Mouse (Mus musculus): ENCODE data around the gene Syn3.

The Syn3 gene

GRCm38 (mm10) chr10:86369346-86369745 is 129.3 kb downstream of the Syn3 start:
- DNase-seq (ENCODE audit: low spot score in 2 of 2): no peak

- no peak for DNase-seq (ENCODE audit: low spot score in 2 of 2)
Measured at GRCm38 (mm10) chr10:86368811-86369210, 129.9 kb downstream of the Syn3 start.

DNA sequence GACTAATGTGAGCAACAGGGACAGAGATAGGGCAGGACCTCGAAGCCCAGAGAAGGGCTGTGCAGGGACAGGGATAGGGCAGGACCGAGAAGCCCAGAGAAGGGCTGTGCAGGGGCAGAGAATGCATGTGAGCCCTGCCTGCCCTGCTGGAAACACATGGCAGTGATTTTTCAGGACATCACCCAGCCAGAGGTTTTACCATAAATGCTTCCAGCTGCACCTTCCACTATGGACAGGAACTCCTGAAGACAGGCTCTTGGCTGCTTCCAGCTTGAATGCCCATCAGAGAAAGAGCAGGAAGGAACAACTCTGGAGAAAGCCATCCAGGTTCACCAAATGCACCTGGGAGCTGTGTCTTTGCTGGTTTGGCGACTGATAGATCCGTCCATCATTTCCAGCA is 131.3 kb downstream of the Syn3 start:
- no peak for DNase-seq (ENCODE audit: low spot score in 2 of 2)

DNA sequence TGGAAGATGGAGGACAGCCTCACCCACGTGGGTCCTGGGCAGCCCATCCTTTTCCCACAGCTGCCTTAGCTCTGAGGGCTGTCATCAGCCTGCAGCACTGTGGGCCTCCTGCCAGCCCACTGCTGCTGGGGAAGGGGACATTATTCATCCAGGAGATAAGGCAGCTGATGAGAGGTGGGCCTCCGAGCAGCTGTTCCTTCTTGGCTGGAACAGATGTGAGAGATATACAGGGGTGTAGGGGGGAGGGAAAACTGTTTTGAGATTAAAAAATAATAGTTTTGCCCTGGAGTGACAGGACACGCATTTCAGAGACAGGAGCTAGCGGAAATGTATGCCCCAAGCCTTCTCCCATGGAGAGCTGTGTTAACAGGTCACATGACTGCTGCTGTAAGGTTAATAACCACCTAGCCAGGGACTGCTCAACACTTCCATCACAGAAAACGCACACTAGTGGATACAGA is 133.0 kb downstream of the Syn3 start:
- DNase-seq (ENCODE audit: low spot score in 2 of 2): no peak

DNA sequence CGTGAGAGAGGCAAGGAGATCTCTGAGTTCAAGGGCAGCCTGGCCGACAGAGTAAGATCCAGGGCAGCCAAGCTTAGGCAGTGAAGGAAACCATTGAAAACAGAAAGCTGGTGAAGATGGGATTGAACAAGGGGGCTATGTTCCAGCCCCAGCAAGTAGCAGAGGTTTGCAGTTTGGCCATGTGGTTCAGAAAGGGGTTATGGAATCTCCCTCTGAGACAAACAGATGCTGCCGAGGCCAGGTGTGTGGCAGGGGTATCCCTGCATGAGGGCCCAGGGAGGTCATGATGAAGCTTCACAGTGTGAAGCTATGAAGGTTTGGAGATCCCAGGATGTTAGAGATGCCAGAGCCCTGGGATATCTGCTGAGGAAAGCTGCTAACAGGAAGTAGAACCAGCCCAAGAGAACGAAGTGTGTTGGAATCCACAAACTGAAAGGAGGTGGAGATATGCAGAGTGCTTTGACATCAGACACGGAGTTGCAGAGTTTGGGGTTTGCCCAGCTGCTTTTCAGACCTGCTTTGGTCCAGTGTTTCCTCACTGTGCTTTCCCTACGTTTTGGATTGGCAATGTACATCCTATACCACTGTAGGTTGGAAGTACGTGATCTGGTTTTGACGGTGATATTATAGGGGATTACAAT is 134.9 kb downstream of the Syn3 start:
- no peak for DNase-seq (ENCODE audit: low spot score in 2 of 2)

DNA sequence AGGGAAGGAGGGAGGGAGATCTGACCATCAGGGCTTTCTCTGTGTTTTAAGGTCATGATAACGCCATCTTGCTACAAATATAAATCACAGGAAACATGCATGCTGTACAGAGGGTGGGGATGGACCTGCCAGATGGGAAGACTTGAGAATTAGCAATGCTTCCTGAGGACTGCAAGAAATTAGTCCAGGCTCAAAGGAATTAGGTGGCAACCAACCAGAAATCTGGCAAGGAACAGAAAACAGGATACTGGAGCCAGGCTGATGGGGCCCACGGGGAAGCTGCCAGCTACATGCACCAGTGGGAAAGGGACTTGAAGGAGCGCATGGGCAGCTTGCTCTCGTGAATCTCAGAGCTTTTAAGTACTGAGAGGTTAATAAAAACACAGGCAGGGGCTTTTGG is 139.0 kb downstream of the Syn3 start:
- no peak for DNase-seq (ENCODE audit: low spot score in 2 of 2)

- DNase-seq (ENCODE audit: low spot score in 2 of 2): no peak
Measured at GRCm38 (mm10) chr10:86359208-86359607, 139.5 kb downstream of the Syn3 start.

DNA sequence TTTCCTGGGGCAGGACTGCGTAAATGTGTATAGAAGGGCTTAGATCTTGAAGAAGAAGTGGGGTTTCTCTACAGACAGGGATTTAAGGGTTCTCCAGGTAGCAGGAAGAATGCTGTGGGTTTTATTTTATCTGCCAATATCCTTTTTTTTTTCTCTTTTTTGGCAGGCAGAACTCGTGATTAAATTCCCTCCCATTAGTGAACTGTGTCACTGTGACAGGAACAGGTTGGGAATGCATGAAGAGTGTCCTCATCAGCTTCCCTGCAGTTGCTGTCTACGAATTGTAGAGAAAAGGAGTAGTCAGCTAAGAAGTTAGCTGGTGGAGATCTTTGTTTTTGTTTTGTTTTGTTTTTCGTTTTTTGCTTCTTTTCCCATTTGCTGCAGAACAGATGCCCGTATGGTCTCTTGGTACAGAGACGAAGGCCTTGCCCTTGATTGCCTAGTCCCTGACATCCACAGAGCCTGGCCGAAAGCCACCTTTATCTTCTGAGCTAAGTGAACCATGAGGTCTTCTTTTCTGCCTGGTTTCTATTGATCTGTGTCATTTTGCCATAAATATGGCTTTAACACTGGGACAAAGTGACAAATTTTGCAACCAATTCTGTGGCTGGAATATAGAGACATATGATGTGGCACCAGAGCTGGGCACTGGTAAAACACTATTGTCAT is 140.3 kb downstream of the Syn3 start:
- no peak for DNase-seq (ENCODE audit: low spot score in 2 of 2)

DNA sequence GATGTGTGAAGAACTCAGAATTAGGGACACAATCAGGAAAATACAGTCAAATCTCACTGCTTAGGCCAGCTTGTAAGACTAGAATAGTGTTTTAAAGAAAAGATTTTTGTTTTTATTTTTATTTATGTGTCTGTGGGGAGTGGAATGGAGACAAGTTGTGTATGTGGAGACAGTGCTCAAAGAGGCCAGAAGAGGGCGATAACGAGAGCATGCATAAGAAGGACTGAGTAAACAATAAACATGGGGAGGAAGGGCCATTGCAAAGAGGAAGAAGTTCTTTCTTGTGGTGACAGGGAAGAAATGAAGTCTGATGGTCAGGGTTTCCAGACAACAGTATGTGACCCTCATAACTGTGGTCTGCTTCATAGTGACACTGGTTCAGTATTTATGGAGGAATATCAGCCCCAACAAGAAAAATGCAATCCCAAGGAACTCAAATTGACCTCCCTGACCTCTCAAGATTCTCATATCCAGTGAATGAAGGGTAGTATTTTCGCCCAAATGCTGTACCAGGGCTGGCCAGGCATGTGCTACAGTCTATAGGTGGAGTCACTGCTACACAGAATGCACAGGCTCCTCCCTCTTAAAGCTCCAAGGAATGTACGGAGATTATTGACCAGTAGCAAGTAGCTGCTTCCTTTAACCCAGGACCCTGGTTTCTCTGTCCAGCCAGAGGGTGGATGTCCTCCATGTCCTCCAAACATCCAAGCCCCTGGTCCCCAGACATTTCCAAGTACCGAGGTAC is 141.7 kb downstream of the Syn3 start:
- DNase-seq (ENCODE audit: low spot score in 2 of 2): no peak

- no peak for DNase-seq (ENCODE audit: low spot score in 2 of 2)
Measured at GRCm38 (mm10) chr10:86352521-86352920, 146.2 kb downstream of the Syn3 start.

DNA sequence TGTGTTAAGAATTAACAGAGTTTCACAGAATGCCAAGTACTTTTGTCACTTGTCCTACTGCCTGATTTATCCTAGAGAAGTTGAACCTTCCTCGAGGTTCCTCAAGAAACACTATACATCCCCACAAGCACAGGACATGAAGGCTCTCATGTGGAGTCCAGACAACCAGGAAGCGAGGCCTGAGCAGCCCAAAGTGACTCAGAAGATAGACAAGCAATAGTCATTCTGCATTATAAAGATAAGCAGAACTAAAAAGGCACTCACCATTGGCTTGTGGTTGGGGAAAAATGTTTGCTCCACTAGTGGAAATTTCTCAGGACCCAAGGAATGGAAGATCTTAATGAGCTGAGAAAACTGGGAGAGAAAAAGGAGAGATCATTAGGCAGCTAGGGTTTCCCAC is 147.4 kb downstream of the Syn3 start:
- no peak for DNase-seq (ENCODE audit: low spot score in 2 of 2)

- no peak for DNase-seq (ENCODE audit: low spot score in 2 of 2)
Measured at GRCm38 (mm10) chr10:86346235-86346840, 152.4 kb downstream of the Syn3 start.

DNA sequence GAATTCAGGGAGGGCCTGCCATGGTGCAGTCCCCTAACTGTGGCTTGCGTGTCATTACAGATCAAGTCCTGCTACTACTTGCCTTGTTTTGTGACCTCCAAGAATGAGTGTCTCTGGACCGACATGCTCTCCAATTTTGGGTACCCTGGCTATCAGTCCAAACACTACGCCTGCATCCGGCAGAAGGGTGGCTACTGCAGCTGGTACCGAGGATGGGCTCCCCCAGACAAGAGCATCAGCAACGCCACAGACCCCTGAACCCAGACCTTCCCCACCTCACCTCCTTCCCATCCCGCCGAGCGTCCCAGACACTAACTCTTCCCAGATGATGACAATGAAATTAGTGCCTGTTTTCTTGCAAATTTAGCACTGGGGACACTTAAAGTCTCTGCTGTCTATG is 153.1 kb downstream of the Syn3 start:
- no peak for DNase-seq (ENCODE audit: low spot score in 2 of 2)

- no peak for DNase-seq (ENCODE audit: low spot score in 2 of 2)
Measured at GRCm38 (mm10) chr10:86344654-86345053, 154.0 kb downstream of the Syn3 start.

DNA sequence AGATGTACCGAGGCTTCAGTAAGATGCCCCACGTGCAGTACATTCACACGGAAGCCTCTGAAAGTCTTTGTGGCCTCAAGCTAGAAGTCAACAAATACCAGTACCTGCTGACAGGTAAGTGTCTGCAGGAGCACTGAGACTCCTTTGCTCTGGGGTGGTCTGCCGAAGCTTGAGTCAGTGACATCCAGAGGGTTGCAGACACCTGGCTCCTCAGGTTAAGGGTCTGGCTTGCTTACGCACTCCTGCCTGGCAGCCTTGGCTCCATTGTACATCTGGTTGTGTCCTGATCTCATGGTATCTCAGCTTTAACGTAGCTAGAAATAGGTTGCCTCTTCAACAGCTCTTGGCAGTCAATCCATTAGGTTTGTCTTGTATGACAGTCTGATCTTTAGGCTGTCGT is 154.8 kb downstream of the Syn3 start:
- no peak for DNase-seq (ENCODE audit: low spot score in 2 of 2)

- DNase-seq (ENCODE audit: low spot score in 2 of 2): no peak
Measured at GRCm38 (mm10) chr10:86343362-86343761, 155.3 kb downstream of the Syn3 start.

- no peak for DNase-seq (ENCODE audit: low spot score in 2 of 2)
Measured at GRCm38 (mm10) chr10:86342713-86343112, 156.0 kb downstream of the Syn3 start.

DNA sequence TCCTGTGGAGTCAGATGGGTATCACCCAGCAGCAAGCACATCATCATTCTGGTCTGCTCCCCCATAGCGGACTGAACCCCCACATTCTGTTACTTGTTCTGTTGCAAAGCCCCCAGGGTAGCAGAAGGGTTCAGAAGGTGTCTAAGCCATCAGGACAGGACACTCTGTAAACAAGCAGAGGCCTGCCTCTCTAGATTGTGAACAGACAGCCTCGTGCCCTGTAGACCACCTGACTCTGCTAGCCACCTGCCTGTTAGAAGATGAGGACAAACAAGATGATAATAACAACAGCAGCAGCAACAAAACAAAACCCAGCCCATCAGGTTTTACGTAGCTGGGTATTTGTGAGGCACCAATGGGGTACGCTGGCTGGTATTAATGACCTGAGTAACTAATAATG is 156.5 kb downstream of the Syn3 start:
- DNase-seq (ENCODE audit: low spot score in 2 of 2): no peak

- DNase-seq (ENCODE audit: low spot score in 2 of 2): no peak
Measured at GRCm38 (mm10) chr10:86341589-86341988, 157.1 kb downstream of the Syn3 start.

- DNase-seq (ENCODE audit: low spot score in 2 of 2): no peak
Measured at GRCm38 (mm10) chr10:86340991-86341527, 157.6 kb downstream of the Syn3 start.

GRCm38 (mm10) chr10:86340421-86340820 is 158.3 kb downstream of the Syn3 start:
- DNase-seq (ENCODE audit: low spot score in 2 of 2): no peak
